Mouse (Mus musculus) cortical plate, adult 2 months (tissue): ENCODE data around the gene Npas1. TPM values are rescaled to one million over a fixed set of nuclear protein-coding genes. Genes with fewer than 3 reads are reported as not detected.
A peak's percentile ranks its signal among the peaks of the same experiment; 100 is the strongest.

ENCODE experiments used
- H3K27ac ChIP-seq: fragments of 200-500 bp; 2 replicates; pipeline ENCODE4 v1.5.1; 2012; ENCODE audit warnings: low read length, control low read depth, inconsistent platforms; ENCODE audit not compliant: insufficient read depth
- H3K4me1 ChIP-seq: fragments of 200-500 bp; 2 replicates; pipeline ENCODE4 v1.6.1; 2011; ENCODE audit warnings: low read length; ENCODE audit not compliant: control insufficient read depth, insufficient read depth
- H3K4me3 ChIP-seq: fragments of 200-500 bp; 2 replicates; pipeline ENCODE4 v1.5.1; 2011; ENCODE audit warnings: mild to moderate bottlenecking, low read length, control low read depth; ENCODE audit not compliant: insufficient read depth
- CTCF ChIP-seq: fragments of 200-500 bp; IDR thresholded peaks from 2 replicates; pipeline ENCODE4 v1.5.1; 2011; ENCODE audit warnings: mild to moderate bottlenecking, control low read depth, low read length; ENCODE audit not compliant: insufficient read depth; ENCODE audit errors: extremely low read depth
- POLR2A ChIP-seq: fragments of 200-500 bp; IDR thresholded peaks from 2 replicates; pipeline ENCODE4 v1.6.1; 2011; ENCODE audit warnings: mild to moderate bottlenecking, low read length, control low read depth; ENCODE audit not compliant: insufficient read depth; ENCODE audit errors: extremely low read depth
- polyA plus RNA-seq: library from polyadenylated mRNA; depleted of rRNA; stranded (reverse); fragments of >200 nt; gene quantifications from 2 replicates; pipeline ENCODE4 v1.2.3, GENCODE M21; 2012

The Npas1 gene
- polyA plus RNA-seq, 1 experiment, result 10.7 TPM

- no peaks in the 10 kb centered on the region for H3K4me1 ChIP-seq
- no peak overlapping the region for H3K27ac ChIP-seq
- TF ChIP-seq CTCF (peak; percentile 76), POLR2A (no peak)
- H3K4me3 ChIP-seq, result no peak overlapping the region
Measured at GRCm38 (mm10) chr7:16426129-16426729, 51.3 kb downstream of the Npas1 start.

GRCm38 (mm10) chr7:16425721-16426120 is 51.8 kb downstream of the Npas1 start:
- no peaks in the 10 kb centered on the region for H3K4me1 ChIP-seq
- TF ChIP-seq CTCF (no peak), POLR2A (no peak)

GRCm38 (mm10) chr7:16423731-16424130 is 53.8 kb downstream of the Npas1 start:
- Histone ChIP-seq H3K4me3 (no peak overlapping the region), H3K4me1 (no peaks in the 10 kb centered on the region), H3K27ac (no peak overlapping the region)
- TF ChIP-seq POLR2A (no peak), CTCF (no peak)

More at GRCm38 (mm10) chr7:16425721-16426120, 51.8 kb downstream of the Npas1 start:
- Histone ChIP-seq H3K27ac (no peak overlapping the region), H3K4me3 (no peak overlapping the region)

- no peak for TF ChIP-seq POLR2A
- no peak for TF ChIP-seq CTCF
- Histone ChIP-seq H3K4me1 (no peaks in the 10 kb centered on the region), H3K27ac (no peak overlapping the region), H3K4me3 (no peak overlapping the region)
Measured at GRCm38 (mm10) chr7:16422222-16422856, 55.2 kb downstream of the Npas1 start.

- TF ChIP-seq POLR2A (no peak), CTCF (no peak)
- H3K4me1 ChIP-seq, result no peaks in the 10 kb centered on the region
Measured at GRCm38 (mm10) chr7:16420493-16421118, 56.9 kb downstream of the Npas1 start.

GRCm38 (mm10) chr7:16418713-16419112 is 58.8 kb downstream of the Npas1 start:
- no peak for TF ChIP-seq POLR2A
- no peak for TF ChIP-seq CTCF
- H3K4me3 ChIP-seq, result no peak overlapping the region
- no peaks in the 10 kb centered on the region for H3K4me1 ChIP-seq
- H3K27ac ChIP-seq, result no peak overlapping the region

More at GRCm38 (mm10) chr7:16420493-16421118, 56.9 kb downstream of the Npas1 start:
- Histone ChIP-seq H3K4me3 (no peak overlapping the region), H3K27ac (no peak overlapping the region)

- TF ChIP-seq CTCF (no peak), POLR2A (no peak)
Measured at GRCm38 (mm10) chr7:16417141-16417771, 60.3 kb downstream of the Npas1 start.

GRCm38 (mm10) chr7:16415426-16415825 is 62.1 kb downstream of the Npas1 start:
- H3K27ac ChIP-seq, result no peak overlapping the region
- H3K4me1 ChIP-seq, result no peaks in the 10 kb centered on the region
- no peak overlapping the region for H3K4me3 ChIP-seq
- TF ChIP-seq POLR2A (no peak), CTCF (no peak)

More at GRCm38 (mm10) chr7:16417141-16417771, 60.3 kb downstream of the Npas1 start:
- Histone ChIP-seq H3K4me3 (no peak overlapping the region), H3K4me1 (no peaks in the 10 kb centered on the region), H3K27ac (no peak overlapping the region)

GRCm38 (mm10) chr7:16412930-16413329 is 64.6 kb downstream of the Npas1 start:
- H3K4me1 ChIP-seq, result no peaks in the 10 kb centered on the region
- no peak overlapping the region for H3K4me3 ChIP-seq
- no peak overlapping the region for H3K27ac ChIP-seq
- no peak for TF ChIP-seq CTCF
- no peak for TF ChIP-seq POLR2A
